7 mouse cellular contexts compared by ENCODE assay signal in genomic region chr1:138928671-138929483, GRCm38 (mm10). TPM values are rescaled to one million over a fixed set of nuclear protein-coding genes. Genes with fewer than 3 reads are reported as not detected.
DNase-seq lines count a peak whose midpoint lies in the region; ATAC-seq and TF ChIP-seq lines count a peak whose summit lies in the region.

No protein-coding gene starts in this region.

- TF ChIP-seq CTCF in MEL (IDR thresholded peaks at IDR 0.05 in 2 of 3, conservative IDR thresholded peaks at IDR 0.05 in 1 of 3; ENCODE audit: control insufficient read depth in 1 of 3, insufficient read depth in 1 of 3, low read depth in 2 of 3, low read length in 3 of 3, poor library complexity in 1 of 3, severe bottlenecking in 1 of 3), result no peak

- no peak overlapping the region for H3K4me3 ChIP-seq in MEL (ENCODE audit: control insufficient read depth in 1 of 2, insufficient read depth in 1 of 2, low read depth in 2 of 2, low read length in 2 of 2)
- H3K4me3 ChIP-seq in heart, embryonic 12.5 days, result no peak overlapping the region
- H3K4me3 ChIP-seq in lung, embryonic 16.5 days (ENCODE audit: low read length), result no peak overlapping the region

- peaks cover 0 to 20% of the 10 kb centered on the region in 2 experiments; a peak in 3 of 4 replicates for H3K4me1 ChIP-seq in MEL (ENCODE audit: control insufficient read depth in 1 of 2, insufficient read depth in 2 of 2, low read length in 2 of 2)
- peaks cover 26% of the 10 kb centered on the region for H3K4me1 ChIP-seq in heart, embryonic 12.5 days (replicated peaks)
- peaks cover 22% of the 10 kb centered on the region for H3K4me1 ChIP-seq in lung, embryonic 16.5 days (replicated peaks; ENCODE audit: control insufficient read depth, insufficient read depth, low read length)

- H3K9ac ChIP-seq in MEL (ENCODE audit: control insufficient read depth, low read depth, low read length, poor library complexity, severe bottlenecking), result no peak overlapping the region
- no peak overlapping the region for H3K9ac ChIP-seq in heart, embryonic 12.5 days
- no peak overlapping the region for H3K9ac ChIP-seq in lung, embryonic 16.5 days (ENCODE audit: low read length)

- no peaks in the 10 kb centered on the region for H3K79me2 ChIP-seq in MEL (ENCODE audit: control insufficient read depth, insufficient read depth, low read length, poor library complexity)

- H3K27me3 ChIP-seq in MEL (ENCODE audit: control insufficient read depth in 1 of 2, insufficient read depth in 2 of 2, low read length in 2 of 2), result no peaks in the 10 kb centered on the region
- H3K27me3 ChIP-seq in heart, embryonic 12.5 days (replicated peaks), result no peaks in the 10 kb centered on the region
- H3K27me3 ChIP-seq in lung, embryonic 16.5 days (ENCODE audit: control insufficient read depth, insufficient read depth, low read depth, low read length), result no peaks in the 10 kb centered on the region

- no peak for TF ChIP-seq RAD21 in MEL (IDR thresholded peaks at IDR 0.05; ENCODE audit: low read depth, low read length)

- peak overlapping the region; percentile 16; the same call in 1 of the 2 replicates for H3K4me2 ChIP-seq in heart, embryonic 12.5 days
- peak overlapping the region; percentile 19; the same call in 1 of the 2 replicates for H3K4me2 ChIP-seq in lung, embryonic 16.5 days (ENCODE audit: low read depth, low read length)

- peaks cover 0 to 16% of the 10 kb centered on the region in 2 experiments; a peak in 2 of 4 replicates for H3K36me3 ChIP-seq in MEL (ENCODE audit: control insufficient read depth in 1 of 2, insufficient read depth in 2 of 2, low read length in 2 of 2)
- H3K36me3 ChIP-seq in heart, embryonic 12.5 days, result no peaks in the 10 kb centered on the region
- no peaks in the 10 kb centered on the region for H3K36me3 ChIP-seq in lung, embryonic 16.5 days (ENCODE audit: control insufficient read depth, insufficient read depth, low read length)

- 50% methylated on average over 11 of the region's 11 CpGs for WGBS in heart, embryonic 12.5 days
- 39% methylated on average over 11 of the region's 11 CpGs for WGBS in lung, embryonic 16.5 days

- DNase-seq in MEL (ENCODE audit: low read depth, low spot score), result peak; percentile 88
- peak; percentile 69 to 91 for DNase-seq in adrenal gland, adult (ENCODE audit: inconsistent age in 2 of 2, low spot score in 1 of 2)
- peak; percentile 34 to 62 for DNase-seq in kidney, postnatal 4 days
- no peak for DNase-seq in cerebellum, adult 18-20 months
- DNase-seq in embryo, embryonic 9.5 days (ENCODE audit: extremely low spot score), result no peak

- ATAC-seq in heart, embryonic 12.5 days (ENCODE audit: insufficient number of reproducible peaks, low FRiP score), result peak; percentile 83
- peak; percentile 97 for ATAC-seq in lung, embryonic 16.5 days (ENCODE audit: low read depth)

- peak; percentile 38 to 78; a peak in 3 of 4 replicates for TF ChIP-seq EP300 in MEL (IDR thresholded peaks at IDR 0.05; ENCODE audit: low read depth in 1 of 2, low read length in 2 of 2)

- no peaks in the 10 kb centered on the region for H3K9me3 ChIP-seq in MEL (replicated peaks; ENCODE audit: insufficient read depth, low read length)
- H3K9me3 ChIP-seq in heart, embryonic 12.5 days (replicated peaks), result no peaks in the 10 kb centered on the region
- H3K9me3 ChIP-seq in lung, embryonic 16.5 days (ENCODE audit: control insufficient read depth, low read length), result no peaks in the 10 kb centered on the region

- no peak overlapping the region for H3K27ac ChIP-seq in MEL (ENCODE audit: control insufficient read depth, low read depth, low read length)
- peak overlapping the region; percentile 82 for H3K27ac ChIP-seq in heart, embryonic 12.5 days (ENCODE audit: poor library complexity, severe bottlenecking)
- H3K27ac ChIP-seq in lung, embryonic 16.5 days (ENCODE audit: low read length), result peak overlapping the region; percentile 77

- no peak for TF ChIP-seq POLR2A in MEL (IDR thresholded peaks at IDR 0.05; ENCODE audit: control insufficient read depth in 1 of 2, insufficient read depth in 1 of 2, low read depth in 1 of 2, low read length in 2 of 2, poor library complexity in 1 of 2)

TF ChIP-seq in MEL, 35 proteins besides CTCF, POLR2A, EP300 and RAD21:
- peak; percentile 8; the same call in 1 of the 2 replicates for TF ChIP-seq TAL1 (IDR thresholded peaks at IDR 0.05; ENCODE audit: low read length)
- TF ChIP-seq POLR2AphosphoS5 (IDR thresholded peaks at IDR 0.05; ENCODE audit: borderline replicate concordance, low read depth, low read length), result no peak
- TF ChIP-seq MAFK (IDR thresholded peaks at IDR 0.05; ENCODE audit: borderline replicate concordance, low read depth, low read length), result no peak
- peak; percentile 23 for TF ChIP-seq GATA1 (IDR thresholded peaks at IDR 0.05; ENCODE audit: low read depth, low read length)
- TF ChIP-seq KAT2A (conservative IDR thresholded peaks at IDR 0.05; ENCODE audit: low read depth, low read length), result no peak
- no peak for TF ChIP-seq CHD1 (IDR thresholded peaks at IDR 0.05; ENCODE audit: low read depth, low read length)
- no peak for TF ChIP-seq HCFC1 (IDR thresholded peaks at IDR 0.05; ENCODE audit: low read depth, low read length)
- TF ChIP-seq SMC3 (IDR thresholded peaks at IDR 0.05; ENCODE audit: low read depth, low read length), result no peak
- no peak; the same call in 1 of the 2 replicates for TF ChIP-seq RCOR1 (IDR thresholded peaks at IDR 0.05; ENCODE audit: low read depth, low read length)
- TF ChIP-seq TBP (IDR thresholded peaks at IDR 0.05; ENCODE audit: low read depth, low read length), result no peak
- TF ChIP-seq ZMIZ1 (IDR thresholded peaks at IDR 0.05; ENCODE audit: low read depth, low read length), result no peak
- TF ChIP-seq ZNF384 (IDR thresholded peaks at IDR 0.05; ENCODE audit: low read depth, low read length), result no peak
- TF ChIP-seq CHD2 (IDR thresholded peaks at IDR 0.05; ENCODE audit: low read length), result no peak
- TF ChIP-seq ZC3H11A (IDR thresholded peaks at IDR 0.05; ENCODE audit: low read depth, low read length), result no peak
- no peak for TF ChIP-seq MAX (IDR thresholded peaks at IDR 0.05; ENCODE audit: low read length)
- TF ChIP-seq ELF1 (IDR thresholded peaks at IDR 0.05; ENCODE audit: low read depth, low read length), result peak; percentile 43; the same call in 1 of the 2 replicates
- no peak for TF ChIP-seq USF2 (IDR thresholded peaks at IDR 0.05; ENCODE audit: borderline replicate concordance in 1 of 2, insufficient read depth in 1 of 2, low read depth in 1 of 2, low read length in 2 of 2)
- no peak for TF ChIP-seq NELFE (IDR thresholded peaks at IDR 0.05; ENCODE audit: low read depth, low read length)
- TF ChIP-seq BHLHE40 (IDR thresholded peaks at IDR 0.05; ENCODE audit: borderline replicate concordance, low read depth, low read length), result no peak
- TF ChIP-seq UBTF (IDR thresholded peaks at IDR 0.05; ENCODE audit: borderline replicate concordance, insufficient read depth, low read depth, low read length), result no peak
- no peak for TF ChIP-seq E2F4 (IDR thresholded peaks at IDR 0.05; ENCODE audit: borderline replicate concordance, low read depth, low read length)
- TF ChIP-seq GABPA (IDR thresholded peaks at IDR 0.05; ENCODE audit: low read depth, low read length), result no peak
- TF ChIP-seq POLR2AphosphoS2 (IDR thresholded peaks at IDR 0.05; ENCODE audit: low read length), result no peak
- TF ChIP-seq JUND (IDR thresholded peaks at IDR 0.05; ENCODE audit: low read depth, low read length), result peak; percentile 66; the same call in 1 of the 2 replicates
- no peak for TF ChIP-seq MXI1 (IDR thresholded peaks at IDR 0.05; ENCODE audit: low read depth, low read length)
- no peak for TF ChIP-seq SIN3A (IDR thresholded peaks at IDR 0.05; ENCODE audit: low read length)
- no peak for TF ChIP-seq TCF12 (IDR thresholded peaks at IDR 0.05; ENCODE audit: low read depth, low read length)
- peak; percentile 59; the same call in 1 of the 2 replicates for TF ChIP-seq ETS1 (IDR thresholded peaks at IDR 0.05; ENCODE audit: low read depth, low read length)
TF ChIP-seq in MEL: peak in this region for 5.

RNA-seq across cellular contexts. Expression of gene Dennd1b, which starts 34.4 kb away (rescaled TPM):
- 4.1 and 4.9 TPM in 2 replicates for total RNA-seq in MEL (2012; rRNA removed)
- polyA plus RNA-seq in MEL (2012; ENCODE audit: insufficient read depth in 1 of 2, insufficient read length in 2 of 2, low read depth in 1 of 2, low replicate concordance in 2 of 2, missing spikeins in 1 of 2), result 1 to 10 TPM in 1 of 2 experiments, not detected in 1; 3.9 TPM
- 13.0 and 13.9 TPM in 2 replicates for polyA plus RNA-seq in heart, embryonic 12.5 days (2016; fragmentation: Nextera tagmentation; extraction: Ambion mirVana)
- polyA plus RNA-seq in lung, embryonic 16.5 days (2015; fragmentation: Nextera tagmentation; extraction: Ambion mirVana), result 7.0 and 9.1 TPM in 2 replicates

Comparison
In these comparisons a context has a peak if more than half of its experiments do, and no peak if none do; other contexts are left out.
1. DNase-seq: peak in MEL (single experiment), adrenal gland, adult (2 of 2) and kidney, postnatal 4 days (2 of 2); none in cerebellum, adult 18-20 months (0 of 2) and embryo, embryonic 9.5 days (single experiment).